Mouse (Mus musculus) splenic B cell, adult 2 months (primary cell): ENCODE data around the gene BC030870.

Source experiments
- DNase-seq: peaks from one replicate; pipeline ENCODE4 v3.0.0-alpha.2; 2011; ENCODE audit warnings: low read depth, low spot score
- H3K27me3 ChIP-seq: 2 replicates; pipeline ENCODE4 v1.6.1; 2012; ENCODE audit warnings: mild to moderate bottlenecking, low read length, moderate library complexity, mixed read lengths; ENCODE audit not compliant: control insufficient read depth, poor library complexity, insufficient read depth, severe bottlenecking
- H3K36me3 ChIP-seq: 2 replicates; pipeline ENCODE4 v1.6.1; 2012; ENCODE audit warnings: mild to moderate bottlenecking, low read length, moderate library complexity, mixed read lengths; ENCODE audit not compliant: control insufficient read depth, poor library complexity, insufficient read depth, severe bottlenecking

Gene BC030870

DNA sequence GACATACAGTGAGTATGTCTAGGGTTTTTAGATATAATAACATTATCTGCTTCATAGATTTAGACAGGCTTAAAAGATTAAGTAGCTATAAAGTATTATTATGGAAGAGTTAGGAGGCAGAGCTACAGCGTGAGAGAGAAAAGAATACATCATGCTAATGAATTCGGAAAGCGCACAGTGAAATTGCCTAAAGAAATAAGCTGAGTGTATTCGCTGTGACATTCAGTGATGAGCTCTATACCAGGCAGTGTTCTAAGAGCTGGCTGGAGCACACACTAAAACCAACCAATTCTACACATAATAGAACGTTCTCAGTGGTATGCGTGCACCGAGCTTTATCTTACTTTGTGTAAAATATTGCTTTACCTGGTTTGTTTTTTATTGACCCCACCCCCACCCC is 25.7 kb downstream of the BC030870 start:
- H3K36me3 ChIP-seq: no peaks in the 10 kb centered on the region
- DNase-seq: no peak
- H3K27me3 ChIP-seq: no peaks in the 10 kb centered on the region

DNA sequence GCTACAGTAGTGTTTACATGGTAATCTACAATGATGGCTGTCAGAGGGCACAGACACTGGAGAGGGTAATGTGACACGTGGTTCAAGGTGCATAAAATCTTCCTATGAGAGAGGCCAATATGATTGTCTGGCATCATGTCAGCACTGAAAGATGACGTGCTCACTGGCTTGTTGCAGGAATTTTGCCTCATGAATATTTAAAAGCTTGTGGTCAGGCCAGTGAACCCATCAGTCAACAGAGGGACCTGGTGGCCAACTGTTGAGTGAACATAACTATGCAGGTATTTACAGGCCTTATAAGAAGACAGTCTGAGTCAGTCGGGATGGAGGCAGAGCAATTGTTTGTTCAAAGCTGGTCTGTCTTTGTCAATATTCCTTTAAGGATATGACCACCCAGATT is 29.6 kb downstream of the BC030870 start:
- Histone ChIP-seq H3K27me3 (no peaks in the 10 kb centered on the region), H3K36me3 (no peaks in the 10 kb centered on the region)
- no peak for DNase-seq

DNA sequence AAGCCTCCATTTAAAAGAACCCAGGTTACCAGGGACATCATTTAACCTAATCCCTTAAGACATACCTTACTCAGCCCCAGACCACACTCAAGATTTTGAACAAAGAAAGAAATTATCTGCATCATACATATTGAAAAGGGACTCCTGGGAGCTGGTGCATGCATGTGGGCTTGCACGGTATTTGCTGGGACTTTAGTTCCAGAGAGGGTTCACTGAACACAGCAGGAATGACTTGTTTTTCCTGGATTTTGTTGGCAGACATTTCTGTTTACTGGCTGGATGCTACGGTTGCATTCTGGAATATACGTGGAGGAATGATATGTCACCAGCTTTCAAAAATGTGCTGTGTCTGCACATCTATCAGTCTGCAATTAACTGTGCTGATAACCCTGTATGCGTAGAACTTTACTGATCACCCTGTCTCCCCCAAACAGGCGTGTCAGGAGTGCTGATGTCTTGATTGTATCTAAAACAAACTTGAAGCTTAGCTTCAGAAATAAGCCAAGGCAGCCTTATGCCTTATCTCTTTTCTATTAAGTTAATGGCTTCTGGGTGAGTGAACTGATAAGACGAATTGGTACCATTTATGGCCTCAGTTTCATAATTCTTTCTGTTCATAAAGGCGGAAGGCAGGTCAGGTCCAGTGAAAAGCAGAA is 31.5 kb downstream of the BC030870 start:
- DNase-seq: no peak
- Histone ChIP-seq H3K36me3 (no peaks in the 10 kb centered on the region), H3K27me3 (no peaks in the 10 kb centered on the region)

DNA sequence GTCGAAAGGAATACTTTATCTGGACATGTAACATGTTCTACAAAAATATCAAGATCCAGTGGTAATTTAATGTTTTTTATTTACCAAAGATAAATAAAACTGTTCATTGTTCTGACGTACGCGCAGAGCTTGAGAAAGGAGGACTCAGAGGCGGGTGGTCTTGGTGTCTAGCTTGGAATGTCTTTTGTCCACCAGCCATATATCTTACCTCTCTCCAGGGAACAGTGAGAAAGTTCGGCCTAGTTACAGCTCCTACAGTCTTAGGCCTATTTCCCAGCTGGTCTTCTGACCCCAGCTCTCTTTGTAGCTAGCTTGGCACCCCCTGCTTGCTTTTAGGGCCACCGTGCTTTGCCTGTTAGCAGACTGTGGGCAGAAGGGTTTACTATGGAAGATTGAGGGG is 39.6 kb downstream of the BC030870 start:
- no peaks in the 10 kb centered on the region for H3K27me3 ChIP-seq
- no peaks in the 10 kb centered on the region for H3K36me3 ChIP-seq
- DNase-seq: no peak

DNA sequence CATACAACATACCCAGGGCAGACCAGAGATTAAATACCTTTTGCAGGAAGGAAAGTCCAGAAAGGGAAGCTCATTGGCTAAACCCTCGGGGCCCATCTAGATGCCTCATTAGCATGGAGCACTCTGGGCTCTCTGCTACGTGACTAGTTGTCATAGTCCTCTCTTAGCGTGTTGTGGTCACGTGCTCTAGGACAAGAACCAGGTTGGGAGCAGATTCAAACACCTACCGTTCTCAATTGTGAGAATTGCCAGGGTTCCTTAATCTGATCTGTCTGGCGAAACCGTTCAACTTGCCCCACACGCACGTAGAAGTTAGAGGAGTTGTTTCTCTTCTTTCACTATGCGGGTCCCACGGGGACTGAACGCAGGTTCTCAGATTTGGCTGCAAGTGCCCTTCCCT is 41.2 kb downstream of the BC030870 start:
- Histone ChIP-seq H3K36me3 (no peaks in the 10 kb centered on the region), H3K27me3 (no peaks in the 10 kb centered on the region)
- DNase-seq: no peak

DNA sequence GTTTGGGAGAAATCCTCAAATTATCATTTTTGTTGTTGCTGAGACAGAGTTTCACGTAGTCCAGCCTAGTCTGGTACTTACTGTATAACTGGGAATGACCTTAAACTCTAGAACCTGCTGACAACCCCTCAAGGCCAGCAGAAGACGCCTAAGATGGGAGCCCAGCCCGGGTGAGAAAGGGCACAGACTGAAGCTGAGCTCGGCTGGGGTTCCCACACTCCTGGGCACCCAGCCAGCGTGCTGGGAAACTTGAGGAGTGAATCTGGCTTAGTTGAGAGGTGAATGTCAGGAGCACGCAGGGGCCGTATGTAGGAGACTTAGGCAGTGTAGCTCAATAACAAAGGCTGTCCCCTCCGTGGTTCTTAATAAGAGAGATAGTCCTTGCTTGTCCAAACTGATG is 41.7 kb downstream of the BC030870 start:
- no peaks in the 10 kb centered on the region for H3K27me3 ChIP-seq
- no peaks in the 10 kb centered on the region for H3K36me3 ChIP-seq
- DNase-seq: no peak

DNA sequence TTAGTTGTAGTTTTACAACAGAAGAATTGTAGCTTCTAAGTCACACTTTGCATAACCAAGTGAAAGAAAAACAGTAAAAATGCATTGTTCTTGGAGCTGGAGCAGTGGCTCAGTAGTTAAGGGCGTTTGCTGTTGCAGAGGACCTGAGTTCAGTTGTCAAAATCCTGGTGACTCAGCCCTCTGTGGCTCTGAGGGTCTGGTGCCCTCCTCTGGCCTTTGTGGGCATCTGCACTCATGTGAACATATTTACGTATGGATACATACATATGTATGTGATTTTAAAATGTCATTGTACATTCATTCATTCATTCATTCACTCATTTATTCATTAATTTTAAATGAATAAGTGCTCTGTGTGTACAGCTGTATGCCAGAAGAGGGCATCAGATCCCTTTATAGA is 43.7 kb downstream of the BC030870 start:
- H3K36me3 ChIP-seq: no peaks in the 10 kb centered on the region
- no peak for DNase-seq
- H3K27me3 ChIP-seq: no peaks in the 10 kb centered on the region

DNA sequence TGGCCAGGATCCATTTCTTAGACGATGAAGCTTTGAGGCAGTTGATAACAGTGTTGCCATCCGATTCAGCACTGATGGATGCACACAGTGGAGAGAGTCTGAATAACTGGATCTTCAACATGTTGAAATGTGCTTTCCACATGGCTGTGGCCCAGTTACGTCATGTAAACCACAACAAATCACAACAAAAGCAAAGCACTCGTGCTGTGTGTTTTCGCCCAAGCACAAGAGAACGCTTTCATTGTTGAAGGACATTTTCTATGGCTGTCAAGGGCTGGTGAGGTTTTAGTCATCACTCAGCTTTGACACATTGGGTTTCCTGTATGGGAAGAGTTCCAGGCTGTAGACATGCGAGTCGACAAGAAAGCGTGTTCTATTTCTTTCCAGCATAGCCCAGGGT is 48.6 kb downstream of the BC030870 start:
- no peaks in the 10 kb centered on the region for H3K36me3 ChIP-seq
- H3K27me3 ChIP-seq: no peaks in the 10 kb centered on the region
- no peak for DNase-seq

DNA sequence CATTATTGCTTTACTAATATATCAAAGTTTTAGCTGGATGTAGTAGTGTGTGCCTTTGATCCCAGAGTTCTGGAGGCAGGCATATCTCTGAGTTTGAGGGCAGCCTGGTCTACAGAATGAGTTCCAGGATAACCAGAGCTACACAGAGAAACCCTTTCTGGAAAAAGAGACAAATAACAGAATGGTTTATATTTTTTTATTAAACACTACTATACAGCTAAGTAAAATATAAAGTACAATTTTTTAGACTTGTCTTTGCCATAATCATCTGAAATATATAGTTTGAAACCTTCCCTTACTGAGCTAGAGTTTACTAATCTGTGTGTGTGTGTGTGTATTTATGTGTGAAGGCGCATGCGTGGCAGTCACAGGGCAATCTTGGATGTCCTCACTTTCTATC is 54.6 kb downstream of the BC030870 start, which contains the start of gene Gm10663:
Gene Gm10663, plus strand, starts transcription at position 301 of the 400 bp plus-strand sequence.
- Histone ChIP-seq H3K36me3 (no peaks in the 10 kb centered on the region), H3K27me3 (no peaks in the 10 kb centered on the region)
- no peak for DNase-seq

DNA sequence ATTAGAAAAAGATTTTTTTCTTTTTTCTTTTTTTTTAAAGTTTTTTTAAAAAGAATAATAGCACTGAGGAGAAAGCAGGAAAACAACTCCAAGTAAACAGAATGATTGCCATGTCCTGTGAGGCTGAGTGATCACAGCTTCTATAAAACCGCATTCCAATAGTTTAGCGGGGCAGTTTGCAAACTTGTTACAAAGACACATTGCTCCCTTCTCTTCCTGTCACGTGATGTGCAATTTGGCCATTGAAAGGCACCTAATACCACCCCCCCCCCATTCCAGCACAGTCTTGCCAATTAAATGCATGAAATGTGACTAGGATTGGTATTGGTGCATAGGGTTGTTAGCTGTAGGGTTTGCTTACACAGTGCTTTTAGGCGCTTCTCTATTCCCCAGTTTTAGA is 58.4 kb downstream of the BC030870 start:
- DNase-seq: no peak
- Histone ChIP-seq H3K36me3 (no peaks in the 10 kb centered on the region), H3K27me3 (no peaks in the 10 kb centered on the region)

DNA sequence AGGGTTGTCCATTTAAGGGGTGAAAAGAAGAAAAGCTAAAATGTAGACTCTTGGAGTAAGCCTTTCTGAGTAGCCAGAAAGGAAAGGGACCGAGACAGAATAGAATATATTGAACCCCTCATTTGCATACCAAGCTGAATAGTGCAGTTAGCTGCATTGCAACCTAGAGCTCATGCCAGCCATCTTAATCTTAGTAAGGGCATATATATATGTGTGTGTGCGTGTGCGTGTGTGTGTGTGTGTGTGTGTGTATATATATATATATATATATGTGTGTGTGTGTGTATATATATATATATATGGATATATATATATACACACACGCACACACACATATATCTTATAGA is 60.9 kb downstream of the BC030870 start:
- DNase-seq: no peak
- H3K27me3 ChIP-seq: no peaks in the 10 kb centered on the region
- no peaks in the 10 kb centered on the region for H3K36me3 ChIP-seq

DNA sequence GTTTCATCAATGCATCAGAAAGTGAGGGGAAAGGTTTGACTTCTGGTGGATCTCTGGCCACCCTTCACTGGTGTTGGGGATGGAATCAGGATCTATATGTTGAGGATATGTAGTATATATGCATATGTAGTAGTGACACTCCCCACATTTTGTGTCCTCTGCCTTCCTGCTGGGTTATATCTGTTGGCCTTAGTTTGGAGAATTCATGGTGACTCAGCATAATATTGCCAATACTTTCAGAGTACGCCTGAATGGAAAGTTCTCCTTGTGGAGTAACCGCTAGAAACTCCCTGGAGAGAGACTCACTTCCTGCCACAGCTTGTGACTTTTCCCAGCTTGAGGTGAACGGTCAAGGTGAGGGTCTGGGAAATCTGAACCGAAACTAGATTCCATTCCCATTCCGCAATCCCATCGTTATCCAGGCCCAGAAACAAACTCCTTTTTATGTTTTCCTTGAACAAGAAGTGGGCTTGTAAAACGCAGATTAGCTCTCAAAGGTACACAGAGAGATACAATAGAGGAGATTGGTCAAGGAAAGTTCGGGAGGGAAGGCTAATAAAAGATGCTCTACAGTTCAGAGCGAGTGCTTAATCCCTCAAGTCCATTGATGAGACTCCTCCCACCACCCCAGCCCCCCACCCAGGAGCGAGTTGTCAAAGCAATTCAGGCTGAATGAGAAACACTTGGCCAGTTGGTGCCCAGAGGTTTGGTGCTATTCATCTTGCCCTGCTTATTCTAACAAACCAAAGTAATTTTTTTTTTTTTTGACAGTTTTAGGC is 61.5 kb downstream of the BC030870 start:
- DNase-seq: no peak
- H3K36me3 ChIP-seq: no peaks in the 10 kb centered on the region

DNA sequence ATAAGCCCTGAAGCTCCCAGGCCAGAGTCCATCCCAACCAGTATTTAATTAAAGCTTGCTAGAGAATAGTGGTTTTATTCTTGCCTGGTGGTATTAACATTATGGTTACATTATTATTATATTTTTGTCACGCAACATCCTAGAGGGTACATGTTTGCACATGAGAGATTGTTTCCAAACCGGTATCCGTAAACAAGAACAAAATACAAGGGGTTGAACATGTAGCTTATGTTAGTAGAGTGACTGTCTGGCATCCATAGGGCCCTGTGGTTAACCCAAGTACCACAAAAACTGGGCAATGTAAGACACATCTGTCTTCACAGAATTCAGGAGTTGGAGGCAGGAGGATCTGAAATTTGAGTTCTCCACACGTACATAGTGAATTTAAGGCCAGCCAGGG is 62.3 kb downstream of the BC030870 start:
- no peak for DNase-seq
- no peaks in the 10 kb centered on the region for H3K36me3 ChIP-seq
- H3K27me3 ChIP-seq: no peaks in the 10 kb centered on the region

More for the DNA sequence above, 61.5 kb downstream of the BC030870 start:
- H3K27me3 ChIP-seq: no peaks in the 10 kb centered on the region

DNA sequence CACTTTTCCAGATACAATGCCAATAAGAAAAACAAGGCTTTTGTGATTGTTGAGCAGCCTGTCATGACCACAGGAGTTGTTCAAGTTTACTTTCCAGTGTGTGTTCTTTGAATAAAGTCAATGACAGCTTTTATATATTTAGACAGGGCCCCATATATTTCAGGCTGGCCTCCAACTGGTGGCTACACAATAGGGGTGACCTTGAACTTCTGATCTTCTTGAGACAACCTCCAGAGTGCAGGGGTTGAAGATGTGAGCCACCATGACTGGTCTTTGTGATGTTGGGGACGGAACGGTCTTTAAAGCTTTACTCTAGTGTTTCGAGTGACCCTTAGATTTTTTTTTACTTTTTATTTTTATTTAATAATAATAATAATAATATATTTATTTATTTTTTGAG is 63.7 kb downstream of the BC030870 start:
- H3K27me3 ChIP-seq: no peaks in the 10 kb centered on the region
- no peaks in the 10 kb centered on the region for H3K36me3 ChIP-seq
- no peak for DNase-seq

DNA sequence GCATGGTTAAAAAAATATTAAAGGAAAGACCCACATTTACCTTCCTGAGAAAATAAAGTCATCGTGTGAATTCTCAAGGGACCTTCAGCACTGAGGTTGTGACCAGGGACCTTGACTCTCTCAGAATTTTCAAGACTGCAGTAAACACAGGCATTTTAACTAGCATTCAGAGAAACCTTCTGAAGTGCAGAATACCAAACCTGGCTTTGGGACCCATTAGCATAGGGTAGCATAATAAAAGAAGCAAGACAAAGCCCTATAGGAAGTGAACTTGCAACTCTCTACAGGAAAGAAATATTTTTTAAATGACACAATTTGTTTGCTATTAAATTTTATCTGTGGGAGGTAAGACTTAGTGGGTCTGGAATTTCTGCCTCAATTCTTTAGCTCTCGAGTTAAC is 65.3 kb downstream of the BC030870 start:
- H3K27me3 ChIP-seq: no peaks in the 10 kb centered on the region
- no peaks in the 10 kb centered on the region for H3K36me3 ChIP-seq
- DNase-seq: no peak

DNA sequence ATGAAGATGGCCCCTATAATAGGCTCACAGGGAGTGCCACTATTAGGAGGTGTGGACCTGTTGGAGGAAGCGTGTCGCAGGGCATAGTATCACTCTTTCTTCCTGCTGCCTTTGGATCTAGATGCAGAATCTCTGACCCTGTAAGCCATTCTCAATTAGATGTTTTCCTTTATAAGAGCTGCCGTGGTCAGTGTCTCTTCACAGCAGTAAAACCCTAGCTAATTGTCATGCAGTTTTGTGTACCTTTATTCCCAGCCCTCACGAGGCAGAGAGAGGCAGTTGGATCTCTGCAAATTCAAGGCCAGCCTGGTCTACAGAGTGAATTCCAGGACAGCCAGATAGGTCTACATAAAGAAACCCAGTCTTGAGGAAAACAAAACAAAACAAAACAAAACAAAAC is 67.2 kb downstream of the BC030870 start:
- H3K27me3 ChIP-seq: no peaks in the 10 kb centered on the region
- no peaks in the 10 kb centered on the region for H3K36me3 ChIP-seq
- DNase-seq: no peak
